Mouse (Mus musculus) telencephalon, adult 2 months (tissue): Measurements from ENCODE around the gene Nt5dc3.

ENCODE experiments used
- DNase-seq: peaks from one replicate; pipeline ENCODE4 v3.0.0-alpha.2; 2011; ENCODE audit warnings: low read depth, low spot score

The Nt5dc3 gene

DNA sequence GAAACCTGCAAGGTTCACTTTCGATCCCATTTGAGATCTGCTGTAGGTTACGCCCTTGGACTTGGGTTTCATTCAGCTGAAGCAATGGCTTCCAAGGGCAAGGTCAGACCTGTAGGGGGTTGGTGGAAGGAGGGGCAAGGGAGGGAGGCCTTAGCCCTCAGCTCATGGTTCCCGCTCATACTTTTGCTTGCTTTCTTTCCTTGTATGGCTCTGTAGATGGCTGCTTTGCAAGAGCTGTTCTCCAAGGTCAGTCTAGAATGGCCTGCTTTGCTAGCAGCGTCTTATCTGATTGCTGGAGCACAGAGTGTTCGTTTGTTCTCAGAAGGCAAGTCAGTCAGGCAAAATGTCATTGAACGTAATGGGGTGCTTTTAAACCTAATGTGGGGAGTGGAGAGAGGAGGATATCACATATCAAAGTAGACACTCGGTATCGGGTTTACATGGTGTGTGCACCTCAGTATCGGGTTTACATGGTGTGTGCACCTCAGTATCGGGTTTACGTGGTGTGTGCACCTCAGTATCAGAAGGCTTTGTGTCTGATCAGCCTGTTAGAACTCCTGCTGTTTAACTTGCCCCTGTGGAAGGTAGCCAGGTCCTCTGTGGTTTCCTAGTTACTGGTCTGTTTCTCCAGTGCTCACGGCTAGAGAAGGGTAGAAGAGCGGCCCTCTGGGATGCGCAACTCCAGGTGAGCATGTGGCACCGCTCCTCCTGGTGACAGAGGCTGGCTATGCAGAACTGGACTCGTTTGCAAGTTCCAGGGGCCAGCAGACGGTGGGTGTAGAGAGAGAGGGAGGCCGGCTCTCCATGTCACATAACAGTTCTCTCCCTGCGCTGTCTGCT is 35.7 kb downstream of the Nt5dc3 start:
- DNase-seq = no peak

DNA sequence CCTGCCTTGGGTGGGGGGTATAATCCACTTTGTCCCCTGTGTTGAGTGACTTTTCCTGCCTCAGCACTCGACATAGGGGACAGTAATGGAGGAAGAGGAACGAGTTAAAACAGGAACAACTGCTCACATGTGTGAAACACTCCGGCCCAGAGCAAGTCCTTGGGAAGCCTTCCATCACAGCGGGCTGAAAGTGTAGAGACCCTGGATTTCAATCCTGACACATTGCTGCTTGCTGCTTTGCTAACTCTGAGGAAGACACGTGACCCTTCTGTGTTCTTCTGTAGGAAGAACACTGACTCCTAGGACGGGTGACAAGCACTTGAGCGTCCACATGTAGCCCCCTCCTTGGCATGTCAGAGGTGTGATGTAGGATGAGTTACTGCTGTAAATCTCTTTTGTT is 36.3 kb downstream of the Nt5dc3 start:
- DNase-seq = no peak

DNA sequence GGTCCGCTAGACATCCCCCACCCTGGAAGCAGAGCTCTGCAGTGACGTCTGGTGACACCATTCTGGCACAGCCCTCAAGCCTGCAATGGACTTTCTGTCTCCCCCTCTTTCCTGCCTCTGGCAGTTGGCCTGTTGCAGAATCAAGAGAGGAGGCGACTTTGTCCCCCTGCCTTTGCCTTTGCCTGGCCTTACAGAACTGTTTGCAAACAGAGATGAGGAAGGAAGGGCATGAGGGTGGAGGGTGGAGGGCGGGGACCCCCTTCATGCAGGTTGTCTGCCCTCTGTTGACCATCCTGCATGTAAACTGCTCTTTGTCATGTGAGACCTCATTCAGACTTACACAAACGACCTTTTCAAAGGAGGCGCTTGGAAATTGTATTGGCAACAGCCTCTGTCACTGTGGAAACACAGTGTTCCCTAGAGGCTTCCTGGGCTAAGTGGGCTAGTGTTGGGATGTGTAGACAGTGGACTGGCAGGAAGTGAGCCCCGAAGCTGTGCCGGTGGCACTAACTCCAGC is 40.9 kb downstream of the Nt5dc3 start:
- DNase-seq = no peak

- DNase-seq = no peak
These were observed 42.2 kb downstream of the Nt5dc3 start for GRCm38 (mm10) chr10:86821014-86821413.

DNA sequence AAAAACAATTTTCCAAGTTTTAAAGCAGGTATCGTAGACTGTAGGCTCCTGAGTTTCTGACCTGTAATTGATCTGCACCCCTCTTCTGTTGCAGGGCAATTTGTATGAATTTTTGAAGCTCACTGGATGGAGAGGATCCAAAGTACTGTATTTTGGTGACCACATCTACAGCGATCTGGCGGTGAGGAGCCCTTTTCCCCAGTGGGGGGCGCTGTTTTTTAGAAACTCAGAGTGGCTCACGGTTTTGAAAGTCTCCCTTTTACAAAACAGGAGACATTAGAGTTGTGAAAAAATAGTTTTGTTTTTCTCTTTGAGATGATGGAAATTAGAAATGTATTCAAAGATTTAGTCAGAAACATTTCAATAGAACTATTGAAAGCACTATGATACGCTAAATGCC is 45.3 kb downstream of the Nt5dc3 start:
- DNase-seq = no peak

- DNase-seq = no peak
These were observed 46.1 kb downstream of the Nt5dc3 start for GRCm38 (mm10) chr10:86824871-86825270.

GRCm38 (mm10) chr10:86825871-86826522 is 47.2 kb downstream of the Nt5dc3 start:
- no peak for DNase-seq

- no peak for DNase-seq
These were observed 48.1 kb downstream of the Nt5dc3 start for GRCm38 (mm10) chr10:86826929-86827328.

DNA sequence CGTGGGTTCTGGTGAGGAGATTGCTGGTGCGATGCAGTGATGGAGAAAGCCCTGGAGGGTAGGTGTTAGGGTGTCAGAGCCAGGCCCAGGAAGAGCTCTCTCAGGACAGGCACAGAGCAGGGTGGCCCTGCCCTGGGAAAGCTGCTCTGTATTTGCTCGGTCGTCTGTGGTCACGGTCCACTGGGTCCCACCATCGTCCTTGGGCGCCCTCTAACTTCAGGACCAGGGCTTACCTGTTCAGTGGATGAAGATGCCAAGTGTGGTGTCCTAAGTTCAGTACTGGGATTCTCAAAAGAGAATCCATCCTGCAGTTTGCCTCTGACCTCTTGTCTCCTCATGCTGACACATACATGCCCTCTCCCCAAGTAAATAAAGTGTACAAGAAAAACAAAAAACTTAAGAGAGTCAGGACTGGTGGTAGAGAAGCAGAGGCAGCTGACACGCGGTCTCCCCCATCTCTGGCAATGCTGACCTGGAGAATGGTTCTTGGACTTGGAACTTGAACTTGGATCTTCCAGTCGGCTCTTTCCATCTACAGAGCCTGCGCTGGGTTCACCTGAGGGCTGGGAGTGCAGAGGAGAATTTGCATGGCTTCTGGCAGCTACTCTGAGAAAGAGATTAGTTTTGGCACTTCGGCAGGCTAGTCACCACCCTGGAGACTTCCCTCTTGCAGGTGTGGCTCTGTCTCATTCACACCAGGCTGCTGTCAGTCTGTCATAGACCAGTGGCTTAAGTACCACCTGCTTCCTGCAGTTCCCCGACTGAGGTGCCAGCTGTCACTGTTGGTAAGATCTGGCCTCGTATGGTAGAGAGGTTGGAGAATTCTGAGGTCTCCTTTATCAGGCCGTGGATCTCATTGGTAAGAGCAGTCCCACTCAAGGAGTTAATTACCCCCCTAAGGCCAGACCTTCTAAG is 49.7 kb downstream of the Nt5dc3 start:
- no peak for DNase-seq

DNA sequence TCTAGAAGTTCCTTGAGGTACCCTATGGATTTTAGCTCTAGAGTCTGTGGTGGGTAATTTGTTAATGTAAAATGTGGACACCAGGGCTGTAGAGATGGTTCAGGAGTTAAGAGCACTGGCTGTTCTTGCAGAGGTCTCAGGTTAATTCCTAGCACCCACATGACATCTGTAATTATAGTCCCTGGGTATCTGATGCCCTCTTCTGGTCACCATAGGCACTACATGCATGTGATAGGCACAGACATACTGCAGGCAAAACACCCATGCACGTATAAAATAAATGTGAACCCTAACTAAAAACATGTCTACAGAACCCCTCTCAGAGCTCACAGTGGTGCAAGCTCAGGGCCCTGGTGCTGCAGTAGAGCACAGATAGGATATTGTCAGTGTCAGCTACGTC is 50.7 kb downstream of the Nt5dc3 start:
- no peak for DNase-seq

GRCm38 (mm10) chr10:86836784-86837183 is 58.0 kb downstream of the Nt5dc3 start:
- DNase-seq = no peak

- no peak for DNase-seq
These were observed 60.0 kb downstream of the Nt5dc3 start for GRCm38 (mm10) chr10:86838827-86839226.

- no peak for DNase-seq
These were observed 63.9 kb downstream of the Nt5dc3 start for GRCm38 (mm10) chr10:86842659-86843058.

GRCm38 (mm10) chr10:86846926-86847467 is 68.2 kb downstream of the Nt5dc3 start:
- DNase-seq = no peak

DNA sequence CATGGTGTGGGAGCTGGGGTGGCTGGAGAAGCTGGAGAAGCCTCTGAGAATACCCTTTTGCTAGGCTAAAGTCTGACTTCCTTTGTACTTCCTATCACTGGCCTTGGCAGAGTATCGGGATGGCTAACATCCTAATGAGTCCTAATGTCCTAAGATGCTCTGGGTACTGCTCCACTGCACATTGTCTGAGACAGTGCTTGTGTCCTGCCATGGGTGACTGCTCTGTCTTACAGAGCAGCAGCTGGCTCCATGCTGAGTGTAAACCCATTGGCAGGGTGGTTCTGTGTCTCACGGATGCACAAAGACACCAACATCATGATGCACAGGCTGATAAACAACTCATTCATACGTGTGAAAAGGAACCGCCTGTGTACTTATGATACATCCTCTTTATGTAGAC is 70.3 kb downstream of the Nt5dc3 start:
- DNase-seq = no peak

- no peak for DNase-seq
These were observed 70.7 kb downstream of the Nt5dc3 start for GRCm38 (mm10) chr10:86849508-86849907.

DNA sequence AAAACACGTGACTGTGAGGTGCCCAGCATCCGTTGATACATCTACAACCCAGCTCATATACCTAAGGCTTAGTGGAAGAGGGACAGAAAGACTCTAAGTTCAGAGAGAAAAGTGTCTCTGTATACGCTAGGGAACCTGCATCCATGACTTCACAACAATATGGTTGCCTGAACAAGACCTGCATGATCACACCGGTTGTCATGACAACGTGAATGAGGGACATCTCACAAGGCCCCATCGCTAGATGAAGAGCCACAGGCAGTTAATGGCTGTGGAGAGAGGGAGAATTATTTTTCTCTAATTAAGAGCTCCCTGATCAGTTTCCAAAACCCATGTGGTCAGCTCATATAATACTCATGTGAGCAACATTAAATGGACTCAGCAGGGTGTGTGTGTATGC is 73.4 kb downstream of the Nt5dc3 start:
- DNase-seq = no peak

- no peak for DNase-seq
These were observed 74.6 kb downstream of the Nt5dc3 start for GRCm38 (mm10) chr10:86853433-86853832.

DNA sequence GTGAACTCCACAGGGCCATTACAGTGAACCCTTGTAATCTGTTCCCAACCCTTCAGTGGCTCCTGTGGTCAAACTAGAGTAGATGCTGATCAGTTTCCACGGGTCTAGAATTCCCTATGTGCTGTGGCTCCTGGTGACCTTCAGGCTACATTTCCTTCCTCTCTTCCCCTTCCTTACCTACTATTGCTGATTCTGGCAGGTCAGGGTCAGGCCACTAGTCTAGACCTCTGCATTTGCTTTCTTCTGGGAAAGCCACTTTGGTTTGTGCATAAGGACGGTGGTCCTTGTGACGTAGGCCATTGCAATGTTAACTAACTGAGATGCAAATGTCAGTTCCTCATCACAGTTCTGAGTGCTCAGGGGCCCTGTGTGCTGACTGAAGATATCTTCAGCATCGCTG is 81.6 kb downstream of the Nt5dc3 start:
- no peak for DNase-seq

DNA sequence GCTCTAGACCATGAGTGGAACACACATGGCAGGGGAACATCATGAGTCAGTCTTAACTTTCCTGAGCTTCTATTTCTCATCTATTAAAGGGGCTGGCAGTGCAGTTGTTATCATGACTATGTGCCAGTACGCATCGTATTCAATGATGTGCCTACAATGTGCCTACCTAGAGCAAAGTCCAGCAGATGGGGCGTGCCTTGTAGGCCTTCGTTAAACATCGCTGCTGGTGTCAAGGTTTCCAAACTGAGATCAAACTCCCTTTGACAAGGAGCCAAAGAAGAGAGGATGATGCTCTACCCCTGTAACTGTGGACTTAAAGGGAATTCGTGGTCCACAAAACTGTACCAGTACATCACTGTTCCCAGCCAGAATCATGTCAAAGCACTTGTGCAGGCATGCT is 83.7 kb downstream of the Nt5dc3 start:
- DNase-seq = no peak

GRCm38 (mm10) chr10:86863429-86863828 is 84.6 kb downstream of the Nt5dc3 start:
- no peak for DNase-seq

GRCm38 (mm10) chr10:86872121-86872520 is 93.3 kb downstream of the Nt5dc3 start:
- DNase-seq = no peak
